Mouse (Mus musculus): ENCODE results near the gene Mxd4.

Mxd4 gene

DNA sequence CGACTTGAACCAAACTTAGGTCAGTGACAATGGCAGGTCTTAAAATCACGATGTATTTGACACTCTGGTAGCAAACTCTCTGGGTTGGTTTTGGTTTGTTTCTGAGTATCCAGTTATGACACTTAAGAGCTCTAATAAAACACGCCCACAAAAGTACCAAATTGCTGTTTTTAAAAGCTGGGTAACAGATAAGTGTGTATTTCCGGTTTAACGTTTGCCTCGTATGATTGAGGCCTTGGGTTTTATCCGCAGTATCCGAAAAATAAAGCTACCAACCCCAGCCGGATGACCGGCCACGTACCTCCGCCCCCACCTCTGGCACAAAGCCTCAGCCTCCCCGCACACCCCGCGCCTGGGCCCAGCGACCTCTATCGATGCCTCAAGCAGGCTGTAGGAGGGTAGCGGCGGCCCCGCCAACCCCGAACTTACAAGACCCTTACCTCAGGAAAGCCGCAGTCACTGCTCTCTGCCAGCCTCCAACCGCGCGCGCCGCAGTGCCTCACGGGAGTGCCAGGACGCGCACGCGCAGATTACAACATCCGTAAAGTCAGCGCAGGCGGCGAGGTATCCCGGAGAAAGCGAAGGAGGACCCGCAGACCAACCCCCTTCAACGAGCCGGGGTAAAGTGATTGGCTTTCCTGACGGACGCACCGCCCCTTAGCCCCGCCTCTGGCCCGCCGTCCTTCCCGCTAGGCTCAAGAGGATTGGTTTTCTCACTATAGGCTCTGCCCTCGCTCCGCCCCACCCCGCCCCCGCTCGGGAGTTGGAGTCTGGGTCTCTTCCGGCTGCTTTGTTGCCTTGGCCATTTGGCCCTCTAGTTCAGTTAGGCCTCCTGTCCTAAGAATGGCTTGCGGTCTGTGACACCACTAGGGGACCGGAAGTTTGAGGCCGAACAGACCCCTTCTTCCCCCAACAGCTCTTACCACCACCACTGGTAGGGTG lies 18.3 kb downstream of the Mxd4 start, which contains the start of the genes Poln and Haus3:
Gene Poln (minus strand): TSS at position 499 of the 942 bp plus-strand sequence.
Gene Haus3 (minus strand): TSS at position 578 of the 942 bp plus-strand sequence.
- DNase-seq = peak; percentile 95

DNA sequence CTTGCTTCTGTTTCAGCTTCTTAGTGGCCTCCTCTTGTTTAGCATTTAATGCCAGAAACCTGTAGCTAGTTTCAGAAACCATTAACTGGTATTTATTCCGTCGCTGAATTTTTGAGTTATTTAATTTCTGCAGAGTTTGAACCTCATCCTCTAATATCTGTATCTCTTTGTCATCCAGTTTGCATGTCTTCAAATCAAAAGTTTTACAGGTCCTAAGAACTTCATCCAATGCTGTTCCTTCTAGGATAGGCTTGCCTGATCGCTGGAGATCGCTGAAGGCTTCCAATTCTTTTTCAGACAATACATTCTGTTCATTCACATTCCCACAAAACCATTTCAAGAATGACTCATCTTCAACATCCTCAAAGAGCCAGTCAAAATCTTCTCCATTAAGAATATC lies 19.7 kb downstream of the Mxd4 start:
- no peak for DNase-seq

DNA sequence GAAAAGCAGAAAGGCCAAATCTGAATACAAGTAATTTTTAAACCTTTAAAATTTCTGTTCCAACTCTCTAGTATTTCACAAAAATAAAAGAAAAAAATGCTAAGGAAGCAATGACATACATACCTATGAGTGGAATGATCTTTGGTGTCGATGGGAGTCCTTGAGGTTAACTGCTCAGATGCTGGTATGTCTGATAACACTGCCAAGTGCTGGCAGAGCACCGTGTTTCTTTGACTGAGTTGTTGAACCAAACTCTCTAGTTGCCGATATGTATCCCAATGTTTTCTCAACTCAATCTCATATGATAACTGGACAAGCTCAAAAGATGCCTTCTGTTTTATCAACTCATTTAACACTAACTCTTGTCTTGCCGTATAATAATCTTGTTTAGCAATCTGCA lies 21.7 kb downstream of the Mxd4 start:
- no peak for DNase-seq

DNA sequence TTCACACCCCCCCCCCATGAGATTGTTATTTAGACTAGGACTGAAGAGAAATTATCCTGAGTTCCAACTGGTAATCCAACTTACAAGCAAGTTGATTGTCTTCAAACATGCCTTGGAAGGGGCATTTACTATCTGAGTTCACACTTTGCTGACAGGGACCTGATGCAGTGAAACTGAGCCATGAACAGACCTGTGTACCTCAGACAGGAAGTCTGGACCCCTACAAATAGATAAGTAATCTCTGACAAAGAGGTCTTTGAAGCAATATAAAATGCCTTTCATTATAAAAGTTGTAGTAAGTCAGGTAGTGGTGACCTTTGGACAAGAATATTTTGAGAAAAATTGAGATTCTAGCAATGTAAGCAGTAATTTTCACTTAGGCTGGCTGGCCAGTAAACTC lies 39.0 kb downstream of the Mxd4 start:
- no peak for DNase-seq

DNA sequence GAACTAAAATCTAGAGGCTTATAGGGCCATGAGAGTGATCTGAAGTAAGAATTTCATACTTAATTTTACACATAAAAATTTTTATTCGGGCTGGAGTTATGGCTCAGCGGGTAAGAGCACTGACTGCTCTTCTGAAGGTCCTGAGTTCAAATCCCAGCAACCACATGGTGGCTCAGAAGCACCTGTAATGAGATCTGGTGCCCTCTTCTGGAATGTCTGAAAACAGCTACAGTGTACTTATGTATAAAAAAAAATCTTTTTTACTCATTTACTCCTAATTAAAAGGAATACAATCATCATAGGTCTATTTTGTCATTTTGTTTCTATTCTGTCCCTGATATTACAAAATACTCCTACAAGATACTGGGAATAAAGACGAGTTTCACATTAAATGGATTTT lies 40.0 kb downstream of the Mxd4 start:
- DNase-seq = no peak

DNA sequence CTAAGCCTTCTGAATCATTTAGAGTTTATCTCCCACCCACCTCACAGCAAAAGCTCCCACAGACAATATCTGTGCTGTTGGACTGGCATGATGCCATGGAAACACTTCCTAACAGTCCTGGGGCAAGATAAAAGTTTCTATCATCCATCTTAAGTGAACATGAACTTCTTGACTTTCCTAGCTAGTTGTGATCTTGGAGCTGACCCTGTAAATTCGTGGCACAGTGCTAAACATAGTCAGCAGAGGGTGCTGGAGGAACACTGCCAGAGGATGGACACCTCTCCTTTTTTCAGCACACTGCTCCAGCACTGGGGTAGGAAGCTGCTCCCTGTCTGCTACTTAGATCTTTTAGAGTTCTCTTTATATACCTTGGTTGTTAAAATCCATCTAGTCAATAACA lies 47.8 kb downstream of the Mxd4 start:
- peak; percentile 26 for DNase-seq

DNA sequence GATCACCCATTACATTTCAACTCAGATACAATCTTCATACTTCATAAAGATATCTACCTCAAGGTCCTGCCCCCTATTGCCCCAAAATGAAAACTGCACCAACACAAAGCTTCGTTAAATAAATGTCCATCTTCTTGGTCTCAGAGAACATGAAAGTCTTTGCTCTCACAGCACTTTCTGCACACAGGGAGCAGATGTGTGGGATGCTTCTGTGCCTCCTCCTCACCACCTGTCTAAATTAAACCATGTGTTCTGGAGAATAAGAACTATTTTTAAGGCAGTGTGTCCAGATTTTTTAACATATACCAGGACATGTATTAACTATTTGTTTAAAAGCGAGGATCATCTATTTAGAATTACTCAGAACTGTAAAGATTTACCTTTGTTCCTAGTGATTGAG lies 54.8 kb downstream of the Mxd4 start:
- no peak for DNase-seq

DNA sequence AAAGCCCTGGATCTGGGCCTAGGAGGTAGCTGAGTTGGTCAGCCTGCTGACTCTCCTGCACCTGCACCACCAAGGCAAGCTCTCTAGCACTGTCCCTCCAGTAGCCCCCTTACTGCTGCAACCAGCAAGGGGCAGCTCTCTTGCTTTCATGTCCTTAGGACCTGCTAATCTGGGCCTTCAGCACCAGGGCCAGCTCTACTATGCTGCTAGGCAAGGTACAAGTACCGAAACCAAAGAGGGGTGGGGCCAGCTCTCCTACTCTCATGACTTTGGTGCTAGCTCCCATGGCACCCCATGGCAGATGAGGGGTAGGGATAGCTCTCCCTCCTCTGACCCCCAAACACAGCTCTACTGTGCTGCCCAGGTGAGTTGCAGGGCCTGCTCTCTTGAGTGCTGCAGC lies 63.4 kb downstream of the Mxd4 start:
- no peak for DNase-seq

Measured in cerebellum, adult 11 months (tissue).